ENCODE assay signal across 8 mouse cellular contexts in the genomic region with DNA sequence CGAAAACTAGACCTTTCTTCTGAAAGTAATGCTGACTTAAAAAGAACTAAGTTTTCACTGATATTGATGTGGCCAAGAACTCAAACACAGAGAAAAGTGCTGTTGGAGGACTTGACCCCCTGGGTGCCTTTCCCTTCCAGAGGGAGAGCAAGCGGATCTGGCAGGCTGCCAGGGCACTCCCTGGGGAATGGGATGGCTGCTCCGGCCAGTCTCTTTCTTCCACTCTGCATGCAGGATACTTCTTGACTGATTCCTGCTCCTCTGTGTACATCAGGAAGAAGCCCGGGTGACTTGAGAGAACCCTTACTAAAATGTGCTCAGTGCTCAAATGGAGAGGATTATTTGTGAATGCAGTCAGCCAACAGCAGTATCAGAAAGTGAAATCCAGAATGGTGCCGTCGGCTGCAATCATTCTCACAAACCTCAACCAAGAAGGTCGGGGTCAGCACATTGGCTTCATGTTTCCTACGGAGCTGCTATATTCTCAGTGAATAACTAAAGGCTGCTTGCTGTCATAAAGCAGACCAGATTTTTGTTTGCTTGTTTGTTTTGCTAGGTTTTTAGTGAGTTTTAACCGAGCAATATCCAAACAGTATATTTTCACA.
DNase-seq lines count a peak whose midpoint lies in the region; ATAC-seq and TF ChIP-seq lines count a peak whose summit lies in the region.

No protein-coding gene starts in this region.

- intact Hi-C loops in heart, adult 2 months (cut with DNase I): no loop called here

- peaks cover 6% of the 10 kb centered on the region; the same call in 1 of the 2 replicates for H3K4me1 ChIP-seq in hindbrain, embryonic 14.5 days (replicated peaks; ENCODE audit: control insufficient read depth, insufficient read depth, low read length)
- no peaks in the 10 kb centered on the region for H3K4me1 ChIP-seq in hindbrain, embryonic 16.5 days (ENCODE audit: control insufficient read depth, insufficient read depth, low read depth, low read length)
- peaks cover 43% of the 10 kb centered on the region for H3K4me1 ChIP-seq in heart, adult 2 months (ENCODE audit: control insufficient read depth, insufficient read depth, low read length)
- peaks cover 5% of the 10 kb centered on the region for H3K4me1 ChIP-seq in kidney, postnatal 0 days (replicated peaks; ENCODE audit: insufficient read depth, low read length)

- H3K4me2 ChIP-seq in hindbrain, embryonic 14.5 days (replicated peaks): no peak overlapping the region
- H3K4me2 ChIP-seq in hindbrain, embryonic 16.5 days (ENCODE audit: low read length): no peak overlapping the region
- H3K4me2 ChIP-seq in kidney, postnatal 0 days (ENCODE audit: low read length): peak overlapping the region; percentile 37
- peak overlapping the region; percentile 57 for H3K4me2 ChIP-seq in myocyte (ENCODE audit: low read depth)

- no peaks in the 10 kb centered on the region for H3K9me3 ChIP-seq in hindbrain, embryonic 14.5 days (ENCODE audit: control insufficient read depth, low read length)
- no peaks in the 10 kb centered on the region for H3K9me3 ChIP-seq in hindbrain, embryonic 16.5 days (ENCODE audit: control insufficient read depth, low read length)
- H3K9me3 ChIP-seq in kidney, postnatal 0 days (replicated peaks; ENCODE audit: low read length): no peaks in the 10 kb centered on the region

- no peak overlapping the region for H3K9ac ChIP-seq in hindbrain, embryonic 14.5 days
- no peak overlapping the region for H3K9ac ChIP-seq in hindbrain, embryonic 16.5 days (ENCODE audit: low read depth, low read length)
- H3K9ac ChIP-seq in heart, adult 2 months (ENCODE audit: low read depth, low read length): peak overlapping the region; percentile 43
- no peak overlapping the region for H3K9ac ChIP-seq in kidney, postnatal 0 days (ENCODE audit: low read depth, low read length)

- no peak overlapping the region for H3K4me3 ChIP-seq in hindbrain, embryonic 14.5 days (replicated peaks; ENCODE audit: low read length)
- no peak overlapping the region for H3K4me3 ChIP-seq in hindbrain, embryonic 16.5 days (ENCODE audit: low read length)
- H3K4me3 ChIP-seq in heart, adult 2 months: no peak overlapping the region
- no peak overlapping the region for H3K4me3 ChIP-seq in kidney, postnatal 0 days (replicated peaks; ENCODE audit: low read depth, low read length)
- no peak overlapping the region for H3K4me3 ChIP-seq in myocyte

- no peak overlapping the region for H3ac ChIP-seq in myocyte (ENCODE audit: control insufficient read depth, insufficient read length)

- DNase-seq in hindbrain, embryonic 14.5 days (ENCODE audit: low spot score): peak; percentile 46
- DNase-seq in adrenal gland, postnatal 4 days (ENCODE audit: low spot score in 2 of 2): peak; percentile 45 to 49
- peak; percentile 85 to 90 for DNase-seq in heart, adult 2 months
- peak; percentile 76 for DNase-seq in kidney, postnatal 0 days (ENCODE audit: low spot score)
- DNase-seq in frontal cortex, adult 2 months (ENCODE audit: extremely low spot score in 1 of 2, low spot score in 1 of 2): no peak
- no peak for DNase-seq in thymus, adult 18-20 months

- TF ChIP-seq POLR2A in heart, adult 2 months (IDR thresholded peaks at IDR 0.05; ENCODE audit: insufficient read depth, low read depth, low read length): no peak
- TF ChIP-seq POLR2A in myocyte (IDR thresholded peaks at IDR 0.05; ENCODE audit: insufficient read length, low read depth): no peak

- no peaks in the 10 kb centered on the region for H3K27me3 ChIP-seq in hindbrain, embryonic 14.5 days (ENCODE audit: control insufficient read depth, insufficient read depth, low read length)
- no peaks in the 10 kb centered on the region for H3K27me3 ChIP-seq in hindbrain, embryonic 16.5 days (replicated peaks; ENCODE audit: control insufficient read depth, insufficient read depth, low read length)
- H3K27me3 ChIP-seq in heart, adult 2 months (ENCODE audit: control insufficient read depth, insufficient read depth, low read length): no peaks in the 10 kb centered on the region
- H3K27me3 ChIP-seq in kidney, postnatal 0 days (ENCODE audit: insufficient read depth, low read length): no peaks in the 10 kb centered on the region
- H3K27me3 ChIP-seq in myocyte (ENCODE audit: control insufficient read depth, insufficient read depth, insufficient read length): no peaks in the 10 kb centered on the region

- TF ChIP-seq EP300 in heart, adult 2 months (IDR thresholded peaks at IDR 0.05; ENCODE audit: insufficient read depth, low read depth, low read length): no peak

- ATAC-seq in hindbrain, embryonic 14.5 days (ENCODE audit: low FRiP score): no peak
- no peak for ATAC-seq in hindbrain, embryonic 16.5 days
- ATAC-seq in kidney, postnatal 0 days (replicated peaks; ENCODE audit: low FRiP score, low read depth): no peak

- TF ChIP-seq CTCF in heart, adult 2 months (IDR thresholded peaks at IDR 0.05): no peak
- no peak for TF ChIP-seq CTCF in kidney, postnatal 0 days (IDR thresholded peaks at IDR 0.05; ENCODE audit: low read depth)

- no peaks in the 10 kb centered on the region for H3K36me3 ChIP-seq in hindbrain, embryonic 14.5 days (replicated peaks; ENCODE audit: control insufficient read depth, insufficient read depth)
- no peaks in the 10 kb centered on the region for H3K36me3 ChIP-seq in hindbrain, embryonic 16.5 days (ENCODE audit: control insufficient read depth, insufficient read depth, low read length)
- peaks cover 59% of the 10 kb centered on the region for H3K36me3 ChIP-seq in heart, adult 2 months (ENCODE audit: control insufficient read depth, insufficient read depth, low read length)
- 0 out of 2 replicates have a peak, but pooled peaks cover 4% of the 10 kb centered on the region for H3K36me3 ChIP-seq in kidney, postnatal 0 days (ENCODE audit: insufficient read depth, low read length)
- H3K36me3 ChIP-seq in myocyte (ENCODE audit: control insufficient read depth, insufficient read depth): no peaks in the 10 kb centered on the region

- peak overlapping the region; percentile 38; the same call in 1 of the 2 replicates for H3K27ac ChIP-seq in hindbrain, embryonic 14.5 days
- H3K27ac ChIP-seq in hindbrain, embryonic 16.5 days (ENCODE audit: low read depth, low read length): no peak overlapping the region
- peak overlapping the region; percentile 29 for H3K27ac ChIP-seq in heart, adult 2 months
- H3K27ac ChIP-seq in kidney, postnatal 0 days: peak overlapping the region; percentile 14

- H3K79me2 ChIP-seq in heart, adult 2 months (replicated peaks; ENCODE audit: control insufficient read depth, insufficient read depth, low read length): peaks cover 8% of the 10 kb centered on the region
- no peaks in the 10 kb centered on the region for H3K79me2 ChIP-seq in myocyte (ENCODE audit: control insufficient read depth, insufficient read depth)

- WGBS in hindbrain, embryonic 14.5 days: 39% methylated on average over 9 of the region's 9 CpGs
- WGBS in hindbrain, embryonic 16.5 days: 34% methylated on average over 9 of the region's 9 CpGs
- 15% methylated on average over 9 of the region's 9 CpGs for WGBS in heart, adult 2 months
- WGBS in kidney, postnatal 0 days: 15% methylated on average over 9 of the region's 9 CpGs

TF ChIP-seq in myocyte, 11 proteins besides CTCF, POLR2A, EP300 and RAD21:
- TF ChIP-seq SRF (IDR thresholded peaks at IDR 0.05; ENCODE audit: control insufficient read depth, insufficient read length, low read depth) (no peak), MYOD1 (IDR thresholded peaks at IDR 0.05; ENCODE audit: control insufficient read depth in 1 of 3, insufficient read length in 2 of 3, low read depth in 2 of 3) (no peak), E2F4 (IDR thresholded peaks at IDR 0.05; ENCODE audit: insufficient read depth) (no peak), REST (IDR thresholded peaks at IDR 0.05; ENCODE audit: insufficient read depth, insufficient read length) (no peak), POLR2AphosphoS2 (IDR thresholded peaks at IDR 0.05; ENCODE audit: insufficient read length, low read depth) (no peak), MAX (IDR thresholded peaks at IDR 0.05; ENCODE audit: low read depth) (no peak), MYOG (IDR thresholded peaks at IDR 0.05; ENCODE audit: control insufficient read depth in 1 of 3, insufficient read depth in 1 of 3, insufficient read length in 2 of 3, low read depth in 2 of 3) (no peak), TCF12 (IDR thresholded peaks at IDR 0.05; ENCODE audit: insufficient read depth, poor library complexity, severe bottlenecking) (no peak), USF1 (IDR thresholded peaks at IDR 0.05; ENCODE audit: low read depth) (no peak), CEBPB (IDR thresholded peaks at IDR 0.05; ENCODE audit: insufficient read depth, poor library complexity, severe bottlenecking) (no peak)
TF ChIP-seq in myocyte: peak in this region for 0.

Comparison
In these comparisons a context has a peak if more than half of its experiments do, and no peak if none do; other contexts are left out.
1. DNase-seq: peak in hindbrain, embryonic 14.5 days (single experiment), adrenal gland, postnatal 4 days (2 of 2), heart, adult 2 months (2 of 2) and kidney, postnatal 0 days (single experiment); none in frontal cortex, adult 2 months (0 of 2) and thymus, adult 18-20 months (0 of 2).
2. H3K4me2 ChIP-seq: peak in kidney, postnatal 0 days (single experiment) and myocyte (single experiment); none in hindbrain, embryonic 14.5 days (single experiment) and hindbrain, embryonic 16.5 days (single experiment).